Mouse (Mus musculus) C2C12 (cell line): ENCODE measurements around the gene Gm47289. TPM values are rescaled to one million over a fixed set of nuclear protein-coding genes. Genes with fewer than 3 reads are reported as not detected.

Experiments used
- H3K27me3 ChIP-seq: one replicate; pipeline ENCODE4 v1.6.1; 2011; ENCODE audit not compliant: control insufficient read depth, insufficient read depth, insufficient read length
- H3K36me3 ChIP-seq: one replicate; pipeline ENCODE4 v1.6.1; 2011; ENCODE audit not compliant: control insufficient read depth, insufficient read depth
- H3K4me3 ChIP-seq: one replicate; pipeline ENCODE4 v1.5.1; 2011; ENCODE audit warnings: mild to moderate bottlenecking, control low read depth; ENCODE audit not compliant: poor library complexity, insufficient read depth, severe bottlenecking
- H3K79me2 ChIP-seq: one replicate; pipeline ENCODE4 v1.6.1; 2011; ENCODE audit not compliant: control insufficient read depth, insufficient read depth
- H3K79me3 ChIP-seq: one replicate; pipeline ENCODE4 v1.6.1; 2011; ENCODE audit warnings: low read depth, control low read depth
- H3ac ChIP-seq: one replicate; pipeline ENCODE3; 2011; ENCODE audit warnings: low read depth; ENCODE audit not compliant: control insufficient read depth, insufficient read length
- CEBPB ChIP-seq: IDR thresholded peaks from one replicate; pipeline ENCODE4 v1.6.1; 2011; ENCODE audit warnings: low read depth, mild to moderate bottlenecking, control low read depth, moderate library complexity
- CTCF ChIP-seq: IDR thresholded peaks from one replicate; pipeline ENCODE4 v1.5.1; 2011; ENCODE audit not compliant: control insufficient read depth, insufficient read depth, insufficient read length
- FOSL1 ChIP-seq: IDR thresholded peaks from one replicate; pipeline ENCODE4 v1.8.0; 2011; ENCODE audit warnings: mild to moderate bottlenecking, low read length; ENCODE audit not compliant: poor library complexity, insufficient read depth, severe bottlenecking
- MAX ChIP-seq: IDR thresholded peaks from one replicate; pipeline ENCODE4 v1.6.1; 2011; ENCODE audit warnings: mild to moderate bottlenecking, control low read depth
- MYOD1 ChIP-seq: IDR thresholded peaks from one replicate; pipeline ENCODE4 v1.6.1; 2011; ENCODE audit warnings: low read depth; ENCODE audit not compliant: control insufficient read depth, insufficient read length
- MYOG ChIP-seq: IDR thresholded peaks from one replicate; pipeline ENCODE4 v1.6.1; 2011; ENCODE audit not compliant: control insufficient read depth, insufficient read length; ENCODE audit errors: extremely low read depth
- USF1 ChIP-seq: IDR thresholded peaks from one replicate; pipeline ENCODE4 v1.6.1; 2011; ENCODE audit warnings: low read depth, mild to moderate bottlenecking, control low read depth, moderate library complexity
- polyA plus RNA-seq: library from polyadenylated mRNA; unstranded; fragments of >200 nt; fragmentation: generic; extraction: Trizol; gene quantifications from one replicate; pipeline ENCODE4 v1.2.1, GENCODE M21; 2012; ENCODE audit warnings: missing spikeins

Gm47289 gene
- polyA plus RNA-seq, 1 experiment = not detected

DNA sequence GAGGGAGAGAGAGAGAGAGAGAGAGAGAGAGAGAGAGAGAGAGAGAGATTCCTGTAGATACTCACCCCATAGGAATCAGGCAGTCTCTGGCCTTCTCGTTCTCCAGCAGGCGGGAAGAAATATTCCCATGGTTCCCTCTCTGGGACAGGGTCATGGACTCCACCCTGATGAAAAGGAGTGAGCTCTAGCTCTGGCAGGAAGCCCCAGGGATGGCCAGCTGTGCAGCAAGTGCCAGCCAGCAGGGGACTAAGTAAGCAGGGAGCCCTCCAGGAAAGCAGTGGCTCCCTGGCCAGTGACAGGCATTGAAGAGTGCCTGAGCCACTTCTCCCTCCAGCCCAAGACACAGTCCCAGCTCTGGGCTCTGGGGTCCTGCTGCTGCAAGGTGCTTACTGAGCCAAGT, 7.2 kb upstream of the Gm47289 start:
- peaks cover 68% of the 10 kb centered on the region for H3K27me3 ChIP-seq
- no peaks in the 10 kb centered on the region for H3K36me3 ChIP-seq
- no peak for TF ChIP-seq FOSL1
- no peak for TF ChIP-seq USF1
- no peak for TF ChIP-seq MYOG
- TF ChIP-seq MAX = no peak
- no peak for TF ChIP-seq CEBPB
- TF ChIP-seq MYOD1 = no peak
- TF ChIP-seq CTCF = no peak
- no peak overlapping the region for H3K4me3 ChIP-seq
- H3ac ChIP-seq = no peak overlapping the region
- no peaks in the 10 kb centered on the region for H3K79me3 ChIP-seq
- no peaks in the 10 kb centered on the region for H3K79me2 ChIP-seq

DNA sequence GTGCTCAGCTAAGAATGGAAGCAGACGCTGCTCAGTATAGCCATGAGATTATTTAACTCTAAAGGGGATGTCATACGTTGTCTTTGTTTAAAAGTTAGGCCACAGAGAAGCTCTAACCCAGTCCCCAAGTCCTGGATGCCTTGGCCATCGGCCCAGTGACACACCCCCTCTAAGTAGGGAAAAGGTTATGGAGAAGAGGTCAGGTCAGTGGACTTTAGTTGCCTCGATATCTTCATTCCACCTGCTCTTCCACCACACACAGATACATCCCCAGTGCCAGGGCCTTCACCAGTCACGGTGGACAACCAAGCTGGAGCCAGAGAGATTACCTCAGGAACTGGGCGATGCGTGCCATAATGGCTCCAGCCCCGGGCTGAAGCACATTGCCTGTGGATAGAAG, 3.5 kb upstream of the Gm47289 start:
- H3K79me3 ChIP-seq = no peaks in the 10 kb centered on the region
- H3K27me3 ChIP-seq = peaks cover 72% of the 10 kb centered on the region
- no peaks in the 10 kb centered on the region for H3K79me2 ChIP-seq
- H3K4me3 ChIP-seq = no peak overlapping the region
- TF ChIP-seq FOSL1 (no peak), MAX (no peak), MYOG (no peak), CTCF (no peak), USF1 (no peak), MYOD1 (no peak), CEBPB (no peak)
- H3K36me3 ChIP-seq = no peaks in the 10 kb centered on the region
- no peak overlapping the region for H3ac ChIP-seq

DNA sequence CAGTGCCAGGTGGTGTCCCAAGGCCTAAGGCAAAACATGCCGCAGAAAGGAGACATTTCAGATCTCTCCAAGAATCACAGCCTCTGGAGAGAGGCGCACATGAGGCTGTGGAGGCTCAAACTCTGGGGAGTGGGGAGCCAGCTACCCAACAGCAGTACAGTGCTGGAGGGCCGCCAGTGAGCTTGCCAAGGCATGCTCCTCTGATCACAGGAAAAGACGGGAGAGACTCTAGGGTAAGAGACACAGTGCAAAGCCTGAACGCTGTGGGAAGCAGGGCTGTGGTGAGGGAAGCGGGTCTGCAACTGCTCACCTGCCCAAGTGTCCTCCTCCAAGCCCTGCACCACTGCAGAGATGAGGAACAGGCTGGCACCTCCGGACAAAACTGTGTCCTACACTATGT, 3.1 kb upstream of the Gm47289 start:
- Histone ChIP-seq H3K79me2 (no peaks in the 10 kb centered on the region), H3K79me3 (no peaks in the 10 kb centered on the region), H3K4me3 (no peak overlapping the region), H3K36me3 (no peaks in the 10 kb centered on the region), H3ac (no peak overlapping the region), H3K27me3 (peaks cover 70% of the 10 kb centered on the region)
- TF ChIP-seq CTCF (no peak), MYOD1 (no peak), USF1 (no peak), FOSL1 (no peak), MYOG (no peak), CEBPB (no peak), MAX (no peak)

DNA sequence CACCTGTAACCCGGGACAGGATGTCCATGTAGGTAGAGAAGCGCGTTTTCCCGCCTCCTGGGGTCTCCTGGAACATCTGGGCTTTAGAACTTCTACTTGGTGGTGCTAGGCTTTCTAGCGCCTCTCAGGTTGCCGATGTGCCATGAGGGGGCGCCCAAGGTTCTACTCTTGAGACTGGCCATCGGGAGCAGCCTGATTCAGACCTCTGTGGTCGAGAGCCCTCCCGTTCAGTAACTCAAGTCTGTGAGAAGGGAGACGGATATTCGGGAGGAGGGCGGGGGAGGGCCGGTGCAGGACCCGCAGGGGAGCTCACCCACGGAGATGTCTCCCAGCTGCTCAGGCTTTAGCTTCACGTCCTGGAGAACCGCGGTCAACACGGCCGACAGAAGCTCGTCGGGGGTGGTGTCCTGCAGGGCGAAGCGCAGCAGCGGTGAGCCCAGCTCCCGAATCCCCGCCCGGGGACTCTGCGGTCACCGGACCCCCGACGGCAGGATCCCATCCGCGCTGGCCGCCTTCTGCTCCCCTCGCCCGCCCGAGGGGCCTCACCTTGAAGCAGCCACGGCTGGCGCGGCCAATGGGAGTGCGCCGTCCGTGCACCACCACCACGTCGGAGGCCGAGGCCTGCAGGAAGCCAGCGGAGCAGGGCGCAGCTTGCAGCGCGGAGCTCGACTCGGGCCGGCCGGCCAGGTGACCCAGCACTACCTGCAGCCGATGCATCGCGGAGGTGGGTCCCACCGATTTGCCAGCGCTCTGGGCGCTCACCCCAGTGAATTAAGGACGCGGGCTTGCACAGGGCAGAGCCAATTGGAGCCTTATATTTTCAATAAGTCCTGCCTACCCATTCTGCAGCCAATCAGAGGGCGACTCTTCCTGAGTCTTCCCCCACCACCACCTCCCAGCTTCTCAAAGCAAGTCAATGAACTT, 2.4 kb upstream of the Gm47289 start, which contains the start of gene Acaa1b:
TSS of gene Acaa1b (minus strand) at position 816 of the 924 bp plus-strand sequence.
- Histone ChIP-seq H3K27me3 (peaks cover 73% of the 10 kb centered on the region), H3K79me3 (no peaks in the 10 kb centered on the region), H3K79me2 (no peaks in the 10 kb centered on the region), H3K36me3 (no peaks in the 10 kb centered on the region), H3ac (no peak within 1 kb of the TSS), H3K4me3 (no peak within 1 kb of the TSS)
- no peak for TF ChIP-seq FOSL1
- peak; percentile 46 for TF ChIP-seq CTCF

DNA sequence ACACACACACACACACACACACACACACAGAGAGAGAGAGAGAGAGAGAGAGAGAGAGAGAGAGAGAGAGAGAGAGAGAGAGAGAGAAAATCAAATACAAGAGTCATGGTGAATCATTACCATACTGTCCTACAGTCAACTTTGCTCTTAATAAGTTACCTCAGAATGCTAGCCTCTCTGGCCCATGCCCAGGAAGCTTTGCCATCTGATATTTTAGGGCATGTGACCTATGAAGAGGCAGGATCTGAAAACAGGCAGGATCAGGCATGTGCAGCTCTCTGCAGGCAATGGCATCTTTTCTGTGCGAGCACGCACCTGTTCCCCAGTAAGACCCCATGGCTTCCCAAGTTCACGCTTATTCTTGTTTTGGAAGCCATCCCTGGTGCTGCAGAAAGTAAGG, 1.7 kb downstream of the Gm47289 start:
- Histone ChIP-seq H3K36me3 (no peaks in the 10 kb centered on the region), H3K4me3 (no peak overlapping the region), H3ac (no peak overlapping the region), H3K79me3 (no peaks in the 10 kb centered on the region), H3K27me3 (peaks cover 43% of the 10 kb centered on the region), H3K79me2 (no peaks in the 10 kb centered on the region)
- TF ChIP-seq USF1 = no peak
- no peak for TF ChIP-seq FOSL1
- no peak for TF ChIP-seq MAX
- no peak for TF ChIP-seq CTCF
- TF ChIP-seq MYOG = no peak
- TF ChIP-seq MYOD1 = no peak
- no peak for TF ChIP-seq CEBPB

DNA sequence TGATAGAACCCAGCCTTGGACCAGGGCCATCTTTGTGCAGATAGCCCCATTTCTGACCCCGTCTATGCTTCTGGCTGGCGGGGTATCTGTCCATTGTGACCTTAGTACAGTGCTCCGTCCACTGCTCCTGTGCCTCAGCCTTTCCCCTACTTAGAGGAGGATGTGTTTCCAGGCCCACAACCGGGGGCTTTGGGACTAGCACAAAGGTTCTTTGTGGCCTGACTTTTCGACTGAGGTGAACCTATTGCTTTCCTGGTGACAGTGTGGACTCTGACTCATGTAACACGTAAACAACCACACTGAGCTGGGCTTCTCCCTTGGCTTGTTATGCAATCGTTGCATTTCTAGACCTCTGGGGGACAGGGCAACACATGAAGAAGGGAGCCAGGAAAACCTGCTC, 5.8 kb downstream of the Gm47289 start:
- no peak overlapping the region for H3ac ChIP-seq
- H3K79me2 ChIP-seq = no peaks in the 10 kb centered on the region
- TF ChIP-seq CEBPB = no peak
- no peak for TF ChIP-seq MYOG
- no peak for TF ChIP-seq USF1
- no peak for TF ChIP-seq FOSL1
- TF ChIP-seq MAX = no peak

More for the DNA sequence above, 5.8 kb downstream of the Gm47289 start:
- Histone ChIP-seq H3K36me3 (no peaks in the 10 kb centered on the region), H3K4me3 (no peak overlapping the region), H3K79me3 (no peaks in the 10 kb centered on the region), H3K27me3 (peaks cover 14% of the 10 kb centered on the region)
